Mouse (Mus musculus): ENCODE results near the gene Lrch4. TPM values are rescaled to one million over a fixed set of nuclear protein-coding genes. Genes with fewer than 3 reads are reported as not detected.

Gene Lrch4
- total RNA-seq (2023) = 100 to 1,000 TPM; 217 to 232 TPM

DNA sequence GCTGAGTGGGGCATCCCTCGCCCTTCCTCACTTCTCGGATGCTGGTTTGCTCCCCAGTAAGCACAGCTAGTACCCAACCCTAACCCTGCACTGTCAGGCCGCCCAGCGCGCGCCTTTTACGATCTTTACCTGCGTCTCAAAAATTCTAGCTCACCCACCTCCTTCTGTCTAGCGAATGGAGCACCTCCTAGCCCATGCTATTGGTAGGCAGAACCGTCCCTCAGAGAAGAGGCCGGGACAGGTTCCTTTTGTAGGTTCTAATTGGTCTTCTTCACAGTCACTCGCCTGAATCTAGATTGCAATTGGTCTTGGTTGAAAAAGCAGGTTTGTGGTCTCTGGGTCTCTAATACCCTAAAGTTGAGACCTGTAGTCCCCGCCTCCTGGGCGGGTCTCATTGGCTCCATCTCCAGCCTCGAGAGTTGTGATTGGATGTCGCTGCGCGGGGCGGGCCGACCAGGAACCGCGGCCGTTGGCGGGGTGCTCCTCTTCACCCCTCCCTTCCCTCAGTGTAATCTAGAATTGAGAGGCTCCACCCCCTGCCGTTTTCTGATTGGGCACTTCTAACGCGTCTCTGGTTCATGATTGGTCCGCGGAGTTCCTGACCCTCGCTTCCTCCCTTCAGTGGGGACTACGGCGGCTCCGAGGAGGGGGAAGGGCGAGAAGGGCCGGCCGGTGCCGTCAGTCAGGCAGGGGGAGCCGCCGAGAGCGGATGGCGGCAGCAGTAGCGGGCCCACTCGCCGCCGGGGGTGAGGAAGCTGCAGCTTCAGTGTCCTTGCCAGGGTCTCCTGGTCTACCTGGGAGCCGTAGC, at the start of gene Lrch4, which contains the start of the genes Fbxo24 and Gm20605:
Gene Lrch4 (plus strand): TSS at position 624 of the 808 bp plus-strand sequence.
Gene Fbxo24 (minus strand): TSS at position 505 of the 808 bp plus-strand sequence.
Gene Gm20605 (plus strand): TSS at position 678 of the 808 bp plus-strand sequence.

DNA sequence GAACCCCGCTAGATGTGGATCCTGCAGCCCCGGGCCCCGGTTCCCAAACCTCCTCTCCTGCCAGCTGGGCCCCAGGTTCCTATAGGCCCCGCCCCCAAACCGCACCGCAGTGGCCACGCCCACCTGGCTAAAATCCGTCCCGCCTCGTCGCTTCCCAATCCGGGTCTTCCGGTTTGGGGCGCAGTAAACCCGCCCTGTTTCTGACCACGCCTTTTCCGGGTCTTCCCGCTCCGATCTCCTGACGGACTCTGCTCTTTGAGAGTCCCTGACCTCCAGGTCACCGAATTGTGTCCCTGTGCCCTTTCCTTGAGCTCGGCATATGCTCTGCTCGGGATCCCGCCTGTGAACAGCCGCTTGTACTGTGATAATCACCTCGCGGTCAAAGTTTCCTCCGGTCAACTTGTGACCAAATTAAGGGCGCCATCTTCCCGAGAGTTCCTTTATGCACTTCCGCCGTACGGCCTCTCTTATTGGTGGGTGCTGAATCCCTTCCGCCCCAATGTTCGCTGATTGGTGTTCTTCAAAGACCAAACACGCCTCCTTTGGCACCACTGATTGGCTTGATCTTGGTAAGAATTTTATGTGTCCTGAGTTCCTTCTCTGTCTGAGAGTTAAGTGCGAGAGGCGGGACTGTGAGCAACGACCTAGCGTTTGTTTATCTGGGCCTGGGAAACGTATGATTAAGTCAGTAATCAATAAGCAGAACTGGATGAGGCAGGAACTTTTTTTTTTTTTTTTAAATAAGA, 28.1 kb upstream of the Lrch4 start, which contains the start of gene Mospd3:
Gene Mospd3 (minus strand): TSS at position 440 of the 746 bp plus-strand sequence.

DNA sequence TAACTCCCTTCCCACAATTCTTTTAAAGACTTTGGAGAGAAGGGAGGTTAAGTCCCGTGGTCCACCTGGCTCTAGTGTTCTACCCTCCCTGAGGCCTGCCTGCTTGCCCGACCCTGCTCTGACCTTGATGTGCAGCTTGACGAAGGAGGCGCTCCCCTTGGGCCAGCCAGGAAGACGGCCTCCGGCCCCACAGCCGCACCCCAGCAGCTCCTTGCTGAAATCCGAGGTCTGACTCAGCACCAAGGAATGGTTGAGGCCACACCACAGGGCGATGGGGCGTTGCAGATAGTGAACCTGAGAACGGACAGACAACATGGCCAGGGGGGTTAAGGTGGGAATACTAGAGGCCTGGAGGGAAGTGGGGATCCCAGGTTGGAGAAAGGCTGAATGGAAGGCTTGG, 15.4 kb upstream of the Lrch4 start, which contains the start of gene Pcolce:
Gene Pcolce (minus strand): TSS at position 235 of the 400 bp plus-strand sequence.

DNA sequence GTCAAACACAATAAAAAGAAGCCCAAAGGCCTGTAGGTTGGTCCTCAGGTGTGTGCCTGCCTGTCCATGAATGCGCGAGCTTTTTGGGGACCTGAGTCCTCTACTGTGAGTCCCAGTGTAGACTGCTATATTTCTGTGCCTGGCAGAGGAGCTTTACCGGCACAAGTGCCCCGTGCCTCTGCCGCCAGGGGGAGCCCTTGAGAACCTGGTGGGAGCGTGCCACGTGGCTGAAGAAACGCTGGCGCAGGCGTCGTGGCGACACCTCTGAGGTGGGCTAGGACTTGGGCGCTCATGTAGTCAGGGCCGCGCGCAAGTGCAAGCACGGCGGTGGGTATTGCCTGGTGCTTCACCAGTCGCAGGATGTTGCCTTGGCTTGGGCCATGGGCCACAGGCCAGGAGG, 12.1 kb downstream of the Lrch4 start, which contains the start of gene Sap25:
Gene Sap25 (plus strand): TSS at position 281 of the 400 bp plus-strand sequence.

DNA sequence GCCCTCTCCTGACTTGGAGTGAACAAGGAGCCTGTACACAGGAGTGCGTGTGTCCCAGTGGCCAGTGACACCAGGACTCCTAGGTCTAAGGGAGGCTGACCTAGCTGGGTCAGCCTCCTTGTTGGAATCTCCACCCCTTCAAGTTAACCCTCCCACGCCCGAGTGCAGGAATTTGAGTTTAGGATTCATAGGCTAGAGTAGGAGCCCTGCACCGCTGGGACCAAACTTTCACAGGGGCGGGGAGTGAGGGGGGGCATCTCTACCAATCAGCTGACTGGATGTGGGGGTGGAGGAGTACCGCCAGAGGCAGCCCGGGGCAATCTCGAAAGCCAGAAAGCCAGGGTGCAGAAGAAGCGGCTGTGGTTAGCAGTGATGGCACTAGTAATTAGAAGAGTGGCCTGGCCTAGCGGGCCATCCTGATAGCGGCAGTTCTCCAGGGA, 16.8 kb downstream of the Lrch4 start, which contains the start of gene Irs3:
Gene Irs3 (minus strand): TSS at position 63 of the 440 bp plus-strand sequence.

DNA sequence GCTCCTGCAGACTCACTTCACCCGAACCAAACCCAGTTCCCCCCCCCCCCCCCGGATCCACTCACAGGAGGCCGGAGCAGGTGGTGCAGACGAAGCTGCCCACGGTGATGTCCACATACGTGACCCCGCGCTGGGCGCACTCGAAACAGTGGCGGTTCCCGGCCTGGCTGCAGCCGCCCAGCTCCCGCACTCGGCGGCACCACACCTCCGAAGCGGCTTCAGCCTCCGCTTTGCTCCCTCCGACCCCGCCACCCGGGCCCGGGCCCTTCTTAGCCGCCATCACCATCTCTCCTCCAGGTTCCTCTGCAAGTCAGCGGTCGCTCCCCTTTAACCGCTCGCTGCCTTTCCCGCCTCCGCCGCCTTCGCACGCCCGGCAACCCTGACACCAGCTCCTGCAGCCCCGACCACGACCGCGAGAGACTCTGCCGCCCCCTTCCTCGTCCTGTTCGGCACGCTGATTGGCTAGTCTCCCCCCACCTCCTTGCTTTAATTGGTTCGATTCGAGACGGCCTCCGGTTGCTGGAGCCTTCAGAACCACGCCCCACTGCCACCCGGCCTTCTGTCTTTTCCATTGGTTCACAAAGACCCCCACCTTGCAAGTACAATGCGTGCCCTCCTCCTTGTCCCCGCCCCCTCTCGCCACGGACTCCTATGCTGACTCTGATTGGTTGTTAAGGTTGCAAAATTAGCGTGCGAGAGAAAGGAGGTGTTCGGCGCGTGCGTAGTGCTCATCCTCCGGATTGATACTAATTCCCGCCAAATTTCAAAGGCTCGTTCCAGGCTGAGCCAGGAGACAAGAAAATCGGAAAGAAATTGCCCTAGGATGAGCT, 55.6 kb downstream of the Lrch4 start, which contains the start of gene Agfg2:
Gene Agfg2 (minus strand): TSS at position 433 of the 830 bp plus-strand sequence.

Other genes with a start within 250 kb of the Lrch4 start
- under 1 TPM; 0.02 to 0.29 TPM for gene Zan, start 152.1 kb upstream of the Lrch4 start, total RNA-seq (2023)
- 10 to 100 TPM; 13.8 to 19.8 TPM for gene Pop7, start 126.6 kb upstream of the Lrch4 start, total RNA-seq (2023)
- gene Gigyf1, start 110.6 kb upstream of the Lrch4 start, total RNA-seq (2023) = 10 to 100 TPM; 50.9 to 52.3 TPM
- not detected for gene Epo, start 95.9 kb upstream of the Lrch4 start, total RNA-seq (2023)
- gene Gnb2, start 95.6 kb upstream of the Lrch4 start, total RNA-seq (2023) = 100 to 1,000 TPM; 921 to 972 TPM
- gene Actl6b, start 75.6 kb upstream of the Lrch4 start, total RNA-seq (2023) = not detected
- 10 to 100 TPM in 1 of 2 experiments, 1 to 10 TPM in 1; 7.0 to 11.2 TPM for gene Tfr2, start 59.3 kb upstream of the Lrch4 start, total RNA-seq (2023)
- 10 to 100 TPM; 46.3 to 50.4 TPM for gene Mospd3, start 28.1 kb upstream of the Lrch4 start, total RNA-seq (2023)
- 1 to 10 TPM in 1 of 2 experiments, under 1 TPM in 1; 0.84 to 4.0 TPM for gene Pcolce, start 15.3 kb upstream of the Lrch4 start, total RNA-seq (2023)
- gene Fbxo24, start 119 bp upstream of the Lrch4 start, total RNA-seq (2023) = under 1 TPM in 1 of 2 experiments, not detected in 1; 0.26 TPM
- gene Gm20605, start 54 bp downstream of the Lrch4 start, total RNA-seq (2023) = 10 to 100 TPM; 44.5 to 45.7 TPM
- gene Sap25, start 12.2 kb downstream of the Lrch4 start, total RNA-seq (2023) = 10 to 100 TPM; 74.3 to 76.8 TPM
- gene Irs3, start 16.6 kb downstream of the Lrch4 start, total RNA-seq (2023) = not detected
- 10 to 100 TPM; 27.2 to 29.2 TPM for gene Agfg2, start 55.6 kb downstream of the Lrch4 start, total RNA-seq (2023)
- under 1 TPM; 0.83 to 0.93 TPM for gene Nyap1, start 112.5 kb downstream of the Lrch4 start, total RNA-seq (2023)
- gene Tsc22d4, start 116.6 kb downstream of the Lrch4 start, total RNA-seq (2023) = 100 to 1,000 TPM; 265 to 295 TPM
- gene Ppp1r35, start 149.7 kb downstream of the Lrch4 start, total RNA-seq (2023) = 10 to 100 TPM; 26.5 to 32.9 TPM
- 10 to 100 TPM; 29.3 to 33.9 TPM for gene Mepce, start 158.5 kb downstream of the Lrch4 start, total RNA-seq (2023)
- gene Zcwpw1, start 158.7 kb downstream of the Lrch4 start, total RNA-seq (2023) = 1 to 10 TPM; 3.6 to 4.1 TPM
- 100 to 1,000 TPM; 303 to 320 TPM for gene Pilra, start 207.2 kb downstream of the Lrch4 start, total RNA-seq (2023)
- 100 to 1,000 TPM; 168 to 180 TPM for gene Pilrb1, start 229.0 kb downstream of the Lrch4 start, total RNA-seq (2023)
- 100 to 1,000 TPM; 215 to 219 TPM for gene Pilrb2, start 242.7 kb downstream of the Lrch4 start, total RNA-seq (2023)